ENCODE assay signal across 11 mouse cellular contexts in the genomic region with DNA sequence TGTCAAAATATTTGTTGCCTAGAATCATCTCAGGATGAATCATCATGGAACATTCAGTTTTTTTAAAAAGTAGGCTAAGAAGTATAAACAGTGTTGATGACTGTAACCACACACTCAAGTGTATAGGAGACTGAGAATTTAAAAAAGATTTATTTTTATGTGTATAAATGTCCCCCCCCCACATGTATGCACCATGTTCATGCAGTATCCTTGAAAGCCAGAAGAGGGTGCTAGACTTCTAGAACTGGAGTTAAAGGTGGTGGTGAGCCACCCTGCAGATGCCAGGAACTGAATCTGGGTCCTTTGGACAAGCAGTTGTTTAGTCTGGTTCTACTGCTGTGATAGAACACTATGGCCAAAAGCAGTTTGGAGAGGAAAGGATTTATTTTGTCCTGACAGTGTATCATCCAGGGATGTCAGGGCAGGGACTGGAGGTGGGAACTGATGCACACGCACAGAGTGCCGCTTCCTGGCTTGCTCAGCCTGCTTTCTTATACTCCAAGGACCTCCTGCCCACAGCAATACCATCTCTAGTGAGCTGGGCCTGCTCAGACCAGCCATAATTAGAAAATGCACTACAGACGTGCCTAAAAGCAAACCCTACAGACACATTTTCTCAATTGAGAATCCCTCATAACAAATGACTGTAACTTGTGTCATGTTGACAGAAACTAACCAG. TPM values are rescaled to one million over a fixed set of nuclear protein-coding genes. Genes with fewer than 3 reads are reported as not detected.
DNase-seq lines count a peak whose midpoint lies in the region; ATAC-seq and TF ChIP-seq lines count a peak whose summit lies in the region.
"Had no signal": no experiment of that assay in that cellular context is flagged by ENCODE, and none has a peak within 500 bp of the region (broad histone marks: within the 10 kb centered on the region; RNA-seq: fewer than 3 reads in every experiment).

No protein-coding gene starts in this region.

- H3K9ac ChIP-seq in forebrain, postnatal 0 days, result no peak overlapping the region
- H3K9ac ChIP-seq in forebrain, embryonic 12.5 days, result no peak overlapping the region
- H3K9ac ChIP-seq in midbrain, postnatal 0 days (replicated peaks; ENCODE audit: low read length, poor library complexity, severe bottlenecking), result no peak overlapping the region
- H3K9ac ChIP-seq in midbrain, embryonic 16.5 days (ENCODE audit: low read depth, low read length), result no peak overlapping the region
- H3K9ac ChIP-seq: embryonic facial prominence, embryonic 12.5 days; lung, embryonic 15.5 days had no signal

- DNase-seq in forebrain, postnatal 0 days, result no peak
- no peak for DNase-seq in midbrain, postnatal 0 days (ENCODE audit: low spot score)
- DNase-seq in R1 (ENCODE audit: low read depth, low spot score), result peak; percentile 55
- DNase-seq in splenic B cell, adult 2 months (ENCODE audit: low read depth, low spot score), result peak; percentile 51
- no peak for DNase-seq in urinary bladder, adult 2 months (ENCODE audit: low spot score)
- no peak for DNase-seq in left cerebral cortex, postnatal 4 days
- DNase-seq: kidney, adult 8-10 months had no signal

- no peaks in the 10 kb centered on the region for H3K9me3 ChIP-seq in forebrain, postnatal 0 days (ENCODE audit: low read length)
- no peaks in the 10 kb centered on the region for H3K9me3 ChIP-seq in forebrain, embryonic 12.5 days
- no peaks in the 10 kb centered on the region for H3K9me3 ChIP-seq in midbrain, postnatal 0 days (ENCODE audit: low read length)
- no peaks in the 10 kb centered on the region for H3K9me3 ChIP-seq in midbrain, embryonic 16.5 days (replicated peaks; ENCODE audit: control insufficient read depth, low read length, poor library complexity, severe bottlenecking)
- H3K9me3 ChIP-seq: embryonic facial prominence, embryonic 12.5 days; lung, embryonic 15.5 days had no signal

- intact Hi-C loops in left cerebral cortex, postnatal 4 days (cut with DNase I), result no loop called here

- 69% methylated on average over 3 of the region's 3 CpGs for WGBS in forebrain, postnatal 0 days
- 91% methylated on average over 3 of the region's 3 CpGs for WGBS in forebrain, embryonic 12.5 days
- WGBS in midbrain, postnatal 0 days, result 66% methylated on average over 3 of the region's 3 CpGs
- 87% methylated on average over 3 of the region's 3 CpGs for WGBS in midbrain, embryonic 16.5 days

- H3K27ac ChIP-seq in forebrain, postnatal 0 days (ENCODE audit: low read depth, low read length), result no peak overlapping the region
- no peak overlapping the region for H3K27ac ChIP-seq in forebrain, embryonic 12.5 days
- no peak overlapping the region for H3K27ac ChIP-seq in midbrain, postnatal 0 days (ENCODE audit: low read depth, low read length)
- H3K27ac ChIP-seq in midbrain, embryonic 16.5 days (ENCODE audit: low read length), result no peak overlapping the region
- H3K27ac ChIP-seq: embryonic facial prominence, embryonic 12.5 days; lung, embryonic 15.5 days had no signal

- TF ChIP-seq CTCF in forebrain, postnatal 0 days (IDR thresholded peaks at IDR 0.05; ENCODE audit: low read depth), result peak; percentile 21; the same call in 1 of the 2 replicates
- TF ChIP-seq CTCF in midbrain, postnatal 0 days (IDR thresholded peaks at IDR 0.05), result peak; percentile 30; the same call in 1 of the 2 replicates

- H3K4me2 ChIP-seq in forebrain, postnatal 0 days (ENCODE audit: low read depth), result no peak overlapping the region
- no peak overlapping the region for H3K4me2 ChIP-seq in forebrain, embryonic 12.5 days
- no peak overlapping the region for H3K4me2 ChIP-seq in midbrain, postnatal 0 days (ENCODE audit: low read depth, low read length, poor library complexity, severe bottlenecking)
- H3K4me2 ChIP-seq in midbrain, embryonic 16.5 days (ENCODE audit: low read length), result no peak overlapping the region
- H3K4me2 ChIP-seq: embryonic facial prominence, embryonic 12.5 days; lung, embryonic 15.5 days had no signal

- H3K36me3 ChIP-seq in forebrain, postnatal 0 days (ENCODE audit: insufficient read depth), result peaks cover 7% of the 10 kb centered on the region
- peaks cover 9% of the 10 kb centered on the region for H3K36me3 ChIP-seq in forebrain, embryonic 12.5 days (replicated peaks)
- H3K36me3 ChIP-seq in midbrain, postnatal 0 days (ENCODE audit: insufficient read depth, low read length), result peaks cover 14% of the 10 kb centered on the region
- H3K36me3 ChIP-seq in midbrain, embryonic 16.5 days (ENCODE audit: control insufficient read depth, insufficient read depth, low read length), result peaks cover 8% of the 10 kb centered on the region
- H3K36me3 ChIP-seq in splenic B cell, adult 2 months (ENCODE audit: control insufficient read depth, insufficient read depth, low read length, poor library complexity, severe bottlenecking), result peaks cover 5% of the 10 kb centered on the region; the same call in 1 of the 2 replicates

- no peak overlapping the region for H3K4me3 ChIP-seq in forebrain, postnatal 0 days (ENCODE audit: low read depth, low read length)
- no peak overlapping the region for H3K4me3 ChIP-seq in forebrain, embryonic 12.5 days (replicated peaks)
- no peak overlapping the region for H3K4me3 ChIP-seq in midbrain, postnatal 0 days (ENCODE audit: low read depth, low read length)
- H3K4me3 ChIP-seq in midbrain, embryonic 16.5 days (ENCODE audit: low read depth, low read length), result no peak overlapping the region
- H3K4me3 ChIP-seq: embryonic facial prominence, embryonic 12.5 days; lung, embryonic 15.5 days had no signal

- no peaks in the 10 kb centered on the region for H3K27me3 ChIP-seq in forebrain, postnatal 0 days (ENCODE audit: insufficient read depth, low read length)
- H3K27me3 ChIP-seq in forebrain, embryonic 12.5 days, result no peaks in the 10 kb centered on the region
- H3K27me3 ChIP-seq in midbrain, postnatal 0 days (ENCODE audit: insufficient read depth, low read length), result no peaks in the 10 kb centered on the region
- no peaks in the 10 kb centered on the region for H3K27me3 ChIP-seq in midbrain, embryonic 16.5 days (ENCODE audit: control insufficient read depth, insufficient read depth, low read depth, low read length)
- no peaks in the 10 kb centered on the region for H3K27me3 ChIP-seq in splenic B cell, adult 2 months (ENCODE audit: control insufficient read depth, insufficient read depth, low read length, poor library complexity, severe bottlenecking)
- H3K27me3 ChIP-seq: embryonic facial prominence, embryonic 12.5 days; lung, embryonic 15.5 days had no signal

- ATAC-seq in forebrain, postnatal 0 days, result no peak
- no peak for ATAC-seq in forebrain, embryonic 12.5 days (ENCODE audit: low FRiP score)
- ATAC-seq in midbrain, postnatal 0 days (ENCODE audit: low FRiP score), result no peak
- no peak for ATAC-seq in midbrain, embryonic 16.5 days

- no peaks in the 10 kb centered on the region for H3K4me1 ChIP-seq in forebrain, postnatal 0 days (ENCODE audit: insufficient read depth)
- H3K4me1 ChIP-seq in forebrain, embryonic 12.5 days, result peaks cover 6% of the 10 kb centered on the region
- H3K4me1 ChIP-seq in midbrain, postnatal 0 days (ENCODE audit: insufficient read depth, low read length), result no peaks in the 10 kb centered on the region
- no peaks in the 10 kb centered on the region for H3K4me1 ChIP-seq in midbrain, embryonic 16.5 days (ENCODE audit: control insufficient read depth, insufficient read depth, low read length)

RNA-seq across cellular contexts. Expression of gene Edem3, which starts 11.9 kb away (rescaled TPM):
- total RNA-seq in forebrain, postnatal 0 days (2014; rRNA removed), result 47.2 and 56.6 TPM in 2 replicates
- 7.3 and 11.0 TPM in 2 replicates for polyA plus RNA-seq in forebrain, postnatal 0 days (2015; fragmentation: Nextera tagmentation; extraction: Ambion mirVana)
- 24.5 and 27.7 TPM in 2 replicates for polyA plus RNA-seq in forebrain, embryonic 12.5 days (2016; fragmentation: Nextera tagmentation; extraction: Ambion mirVana)
- total RNA-seq in midbrain, postnatal 0 days (2014; rRNA removed), result 40.8 and 54.0 TPM in 2 replicates
- polyA plus RNA-seq in midbrain, postnatal 0 days (2015; fragmentation: Nextera tagmentation; extraction: Ambion mirVana), result 11.3 and 13.2 TPM in 2 replicates
- 22.4 and 27.1 TPM in 2 replicates for polyA plus RNA-seq in midbrain, embryonic 16.5 days (2015; fragmentation: Nextera tagmentation; extraction: Ambion mirVana)
- 12.3 and 12.8 TPM in 2 replicates for polyA plus RNA-seq in urinary bladder, adult 2 months (2012; rRNA removed)
- 10 to 100 TPM; 47.1 to 47.5 TPM for total RNA-seq in left cerebral cortex, postnatal 4 days (2021)

Comparison
In these comparisons a context has a peak if more than half of its experiments do, and no peak if none do; other contexts are left out.
1. DNase-seq: peak in R1 (single experiment) and splenic B cell, adult 2 months (single experiment); none in forebrain, postnatal 0 days (single experiment), midbrain, postnatal 0 days (single experiment), urinary bladder, adult 2 months (single experiment) and left cerebral cortex, postnatal 4 days (single experiment).